Mouse (Mus musculus) ES-Bruce4 (cell line): ENCODE data around the gene Me3.

Experiments
- CTCF ChIP-seq: IDR thresholded peaks from one replicate; pipeline ENCODE4 v1.8.1; 2011; ENCODE audit warnings: low read depth, low read length
- EP300 ChIP-seq: IDR thresholded peaks from 2 replicates; pipeline ENCODE4 v1.6.1; 2011; ENCODE audit warnings: low read depth, low read length; ENCODE audit not compliant: insufficient read depth
- POLR2A ChIP-seq: IDR thresholded peaks from one replicate; pipeline ENCODE4 v1.8.1; 2011; ENCODE audit warnings: low read length; ENCODE audit not compliant: insufficient read depth

- TF ChIP-seq CTCF (no peak), EP300 (no peak), POLR2A (no peak)
These were observed 36.4 kb upstream of the Me3 start for GRCm38 (mm10) chr7:89595813-89596212.
